Mouse (Mus musculus): ENCODE results near the gene Myo1c.
"Not testable (repeated sequence)": the region's sequence is repeated elsewhere in the genome, so short reads cannot be mapped to it uniquely, and the experiment has no call there.

Gene Myo1c

DNA sequence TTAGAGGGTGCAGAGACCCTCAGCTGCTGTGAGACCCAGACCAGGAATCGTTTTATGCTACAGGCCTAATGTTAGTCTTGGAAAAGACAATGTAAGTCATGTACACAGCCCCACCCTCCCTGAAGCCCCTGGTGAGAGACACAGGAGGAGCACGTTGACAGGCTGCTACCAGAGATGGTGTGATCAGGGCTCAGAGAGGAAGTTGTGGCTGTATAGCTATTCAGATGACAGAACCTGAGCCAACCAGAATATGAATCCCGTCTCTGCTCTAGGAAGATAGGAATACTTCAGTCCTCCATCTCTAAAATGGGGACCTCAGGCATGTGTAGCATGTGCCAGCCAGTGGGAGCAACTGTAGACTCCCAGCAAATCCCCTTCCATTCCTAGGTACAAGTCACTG is 18.3 kb downstream of the Myo1c start:
- DNase-seq (ENCODE audit: low spot score) = no peak

DNA sequence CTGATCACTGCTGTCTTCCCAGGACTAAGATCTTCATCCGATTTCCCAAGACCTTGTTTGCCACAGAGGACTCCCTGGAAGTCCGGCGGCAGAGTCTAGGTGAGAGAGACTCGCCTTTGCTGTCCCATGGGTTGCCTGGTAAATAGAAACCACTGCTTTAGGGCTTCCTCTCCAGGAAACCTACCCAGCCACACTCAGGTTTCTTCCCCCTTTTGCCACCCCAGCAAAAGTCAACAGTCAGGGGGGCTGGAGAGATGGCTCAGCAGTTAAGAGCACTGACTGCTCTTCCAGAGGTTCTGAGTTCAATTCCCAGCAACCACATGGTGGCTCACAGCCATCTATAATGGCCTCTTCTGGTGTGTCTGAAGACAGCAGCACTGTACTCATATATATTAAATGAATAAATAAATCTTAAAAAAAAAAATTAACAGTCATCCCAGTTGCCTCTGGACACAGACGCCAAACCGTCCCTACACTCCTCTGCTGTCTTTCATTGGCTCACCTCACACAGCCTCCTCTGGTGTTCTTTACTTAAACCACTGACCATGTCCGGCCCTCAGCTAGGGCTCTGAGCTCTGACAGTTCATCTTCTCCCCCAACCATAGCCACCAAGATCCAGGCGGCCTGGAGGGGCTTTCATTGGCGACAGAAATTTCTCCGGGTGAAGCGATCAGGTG is 19.0 kb downstream of the Myo1c start:
- no peak for DNase-seq (ENCODE audit: low spot score)

GRCm38 (mm10) chr11:75669853-75670200 is 19.5 kb downstream of the Myo1c start:
- DNase-seq (ENCODE audit: low spot score) = no peak

DNA sequence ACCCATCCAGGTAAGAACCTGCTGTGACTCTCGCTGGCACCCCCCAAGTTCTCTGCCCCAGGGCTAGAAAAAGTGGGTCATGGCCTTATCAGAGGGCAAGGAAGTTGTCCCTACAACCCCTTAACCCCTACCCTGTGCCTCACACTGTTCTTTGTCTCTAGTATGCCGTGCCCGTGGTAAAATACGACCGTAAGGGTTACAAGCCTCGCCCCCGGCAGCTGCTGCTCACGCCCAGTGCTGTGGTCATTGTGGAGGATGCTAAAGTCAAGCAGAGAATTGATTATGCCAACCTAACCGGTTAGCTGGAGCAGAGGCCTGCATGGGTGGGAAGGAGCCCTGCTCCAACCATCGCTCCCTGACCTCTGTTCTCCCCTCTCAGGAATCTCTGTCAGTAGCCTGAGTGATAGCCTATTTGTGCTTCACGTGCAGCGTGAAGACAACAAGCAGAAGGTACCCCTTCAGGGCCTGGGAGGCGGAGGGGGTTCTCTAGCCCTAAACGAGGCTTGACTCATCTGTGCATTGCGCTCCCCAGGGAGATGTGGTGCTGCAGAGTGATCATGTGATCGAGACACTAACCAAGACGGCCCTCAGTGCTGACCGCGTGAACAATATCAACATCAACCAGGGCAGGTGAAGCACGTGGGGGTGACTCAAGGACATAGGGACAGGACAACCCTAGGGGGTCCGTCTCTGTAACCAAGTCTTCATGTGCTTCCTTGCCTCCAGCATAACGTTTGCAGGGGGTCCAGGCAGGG is 21.3 kb downstream of the Myo1c start:
- no peak for DNase-seq (ENCODE audit: low spot score)

DNA sequence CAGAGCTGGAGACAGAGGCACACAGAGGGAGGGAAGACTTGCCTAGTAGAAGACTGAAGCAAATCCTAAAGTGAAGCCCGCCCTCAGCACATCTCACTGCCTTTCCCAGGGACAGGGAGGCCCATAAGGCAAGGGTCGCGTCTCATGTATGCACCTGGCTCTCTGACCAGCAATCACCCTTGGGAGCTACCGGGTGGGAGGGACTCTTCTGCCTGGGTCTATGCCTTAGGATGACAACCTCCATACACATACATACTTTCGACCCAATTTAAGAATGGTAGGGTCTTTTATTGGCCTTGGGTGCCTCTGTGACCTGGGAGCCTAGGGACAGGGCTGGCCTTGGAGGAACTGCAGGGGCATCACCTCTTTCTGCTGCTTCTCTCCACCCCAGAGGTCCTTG is 23.1 kb downstream of the Myo1c start:
- DNase-seq (ENCODE audit: low spot score) = no peak

- DNase-seq (ENCODE audit: low spot score) = no peak
Measured at GRCm38 (mm10) chr11:75674875-75675274, 24.6 kb downstream of the Myo1c start.

GRCm38 (mm10) chr11:75677881-75678746 is 27.8 kb downstream of the Myo1c start:
- DNase-seq (ENCODE audit: low spot score) = peak; percentile 28

GRCm38 (mm10) chr11:75678747-75679438 is 28.6 kb downstream of the Myo1c start, which contains the start of gene Crk:
Crk (plus strand) TSS chr11:75679259.
- DNase-seq (ENCODE audit: low spot score) = peak; percentile 100

DNA sequence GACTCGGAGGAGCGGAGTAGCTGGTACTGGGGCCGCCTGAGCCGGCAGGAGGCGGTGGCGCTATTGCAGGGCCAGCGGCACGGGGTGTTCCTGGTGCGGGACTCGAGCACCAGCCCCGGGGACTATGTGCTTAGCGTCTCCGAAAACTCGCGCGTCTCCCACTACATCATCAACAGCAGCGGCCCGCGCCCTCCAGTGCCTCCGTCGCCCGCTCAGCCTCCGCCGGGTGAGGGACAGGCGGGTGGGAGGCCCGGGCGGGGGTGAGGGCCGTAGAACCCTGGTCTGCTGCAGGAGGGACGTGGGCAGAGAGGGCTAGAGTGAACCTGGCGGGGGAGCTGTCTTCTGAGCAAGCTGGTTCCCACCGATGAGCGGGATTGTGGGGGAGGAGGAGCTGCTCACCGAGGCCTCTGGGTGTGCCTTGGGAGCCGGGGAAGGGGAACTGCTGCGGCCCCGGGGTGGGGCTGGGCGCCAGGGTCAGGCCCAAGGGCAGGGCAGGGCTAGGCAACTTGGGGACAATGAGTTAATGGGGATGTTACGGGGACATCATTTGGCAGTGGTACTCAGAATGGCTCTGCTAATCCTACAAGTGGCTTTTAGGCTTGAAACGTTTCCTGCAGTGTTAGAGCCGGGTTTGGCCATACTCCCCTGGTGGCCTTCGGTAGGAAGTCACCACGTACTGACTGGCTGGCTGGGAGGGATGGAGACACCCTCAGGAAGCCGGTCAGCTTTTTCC is 29.3 kb downstream of the Myo1c start:
- peak; percentile 55 for DNase-seq (ENCODE audit: low spot score)

GRCm38 (mm10) chr11:75684462-75684861 is 34.2 kb downstream of the Myo1c start:
- DNase-seq (ENCODE audit: low spot score) = no peak

DNA sequence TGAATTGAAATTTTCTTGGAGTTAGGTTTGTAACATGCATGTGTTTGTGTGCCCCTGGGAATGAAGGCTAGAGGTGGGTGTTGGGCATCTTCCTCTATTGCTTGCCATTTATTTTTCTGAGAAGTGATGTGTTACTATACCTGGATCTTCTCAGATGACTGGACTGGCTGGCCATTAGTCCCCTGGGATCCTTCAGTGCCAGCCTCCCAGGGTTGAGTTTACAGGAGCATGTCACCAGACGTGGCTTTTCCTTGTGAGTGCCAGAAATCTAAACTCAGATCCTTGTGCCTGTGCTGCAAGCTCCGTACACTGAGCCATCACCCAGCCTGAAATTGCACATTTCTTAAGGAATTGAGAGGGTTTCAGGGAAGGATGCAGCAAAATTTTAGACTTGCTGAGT is 34.7 kb downstream of the Myo1c start:
- no peak for DNase-seq (ENCODE audit: low spot score)

GRCm38 (mm10) chr11:75687343-75687993 is 37.2 kb downstream of the Myo1c start:
- DNase-seq (ENCODE audit: low spot score) = no peak

GRCm38 (mm10) chr11:75688132-75688531 is 37.8 kb downstream of the Myo1c start:
- DNase-seq (ENCODE audit: low spot score) = no peak

DNA sequence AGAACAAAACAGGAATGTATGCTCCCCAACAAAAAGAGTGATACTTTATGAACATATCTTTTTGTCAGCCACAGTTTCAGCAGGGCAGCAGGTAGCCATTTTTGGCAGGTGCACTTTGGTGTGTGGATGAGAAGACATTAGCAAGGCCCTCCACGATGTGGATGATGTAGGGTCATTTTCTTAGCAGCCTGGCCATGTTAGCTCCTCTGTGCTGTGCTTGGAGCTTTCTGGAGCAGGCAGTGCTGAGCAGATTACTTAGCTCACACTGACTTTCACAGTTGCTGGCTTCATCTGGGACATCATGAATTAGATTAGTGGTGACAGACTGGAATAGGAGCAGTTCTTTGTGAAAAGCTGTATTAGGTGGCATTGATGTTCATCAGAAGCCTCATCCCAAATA is 39.7 kb downstream of the Myo1c start:
- no peak for DNase-seq (ENCODE audit: low spot score)

- no peak for DNase-seq (ENCODE audit: low spot score)
Measured at GRCm38 (mm10) chr11:75691047-75691446, 40.7 kb downstream of the Myo1c start.

- DNase-seq (ENCODE audit: low spot score) = no peak
Measured at GRCm38 (mm10) chr11:75693570-75693969, 43.3 kb downstream of the Myo1c start.

GRCm38 (mm10) chr11:75697464-75697863 is 47.2 kb downstream of the Myo1c start:
- not testable (repeated sequence) for DNase-seq (ENCODE audit: low spot score)

DNA sequence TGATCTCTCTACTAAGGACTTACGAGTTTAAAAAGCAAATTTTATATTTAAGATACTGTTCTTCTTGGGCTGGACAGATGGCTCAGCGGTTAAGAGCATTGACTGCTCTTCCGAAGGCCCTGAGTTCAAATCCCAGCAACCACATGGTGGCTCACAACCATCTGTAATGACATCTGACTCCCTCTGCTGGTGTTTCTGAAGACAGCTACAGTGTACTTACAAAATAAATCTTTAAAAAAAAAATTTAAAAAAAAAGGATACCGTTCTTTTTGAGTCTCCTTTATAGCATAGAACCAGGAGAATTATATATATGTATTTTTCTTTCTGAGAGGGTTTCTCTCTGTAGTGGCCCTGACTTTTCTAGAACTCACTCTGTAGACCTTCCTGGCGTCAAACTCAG is 50.3 kb downstream of the Myo1c start:
- DNase-seq (ENCODE audit: low spot score) = no peak

- no peak for DNase-seq (ENCODE audit: low spot score)
Measured at GRCm38 (mm10) chr11:75702761-75703160, 52.5 kb downstream of the Myo1c start.

- DNase-seq (ENCODE audit: low spot score) = no peak
Measured at GRCm38 (mm10) chr11:75703748-75704147, 53.4 kb downstream of the Myo1c start.

DNA sequence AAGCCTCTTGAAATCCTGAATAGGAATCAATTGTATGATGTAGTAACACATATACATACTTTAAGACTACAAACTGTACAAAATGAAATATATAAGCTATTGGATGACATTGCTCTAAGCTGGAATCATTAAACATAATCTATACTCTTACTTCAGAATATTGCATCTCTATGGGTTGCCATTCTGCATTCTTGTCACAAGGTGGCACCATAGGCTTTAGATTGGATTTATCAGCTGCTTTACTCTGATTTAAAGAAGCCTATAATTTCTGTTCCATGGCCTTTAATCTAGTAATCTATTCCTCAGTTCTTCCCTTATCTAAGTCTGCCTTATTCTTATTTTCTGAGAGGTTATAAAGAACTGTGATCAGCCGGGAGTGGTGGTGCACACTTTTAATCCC is 63.6 kb downstream of the Myo1c start:
- DNase-seq (ENCODE audit: low spot score) = peak; percentile 40
